Comparison of ENCODE assay signal across 8 mouse cellular contexts in the genomic region with DNA sequence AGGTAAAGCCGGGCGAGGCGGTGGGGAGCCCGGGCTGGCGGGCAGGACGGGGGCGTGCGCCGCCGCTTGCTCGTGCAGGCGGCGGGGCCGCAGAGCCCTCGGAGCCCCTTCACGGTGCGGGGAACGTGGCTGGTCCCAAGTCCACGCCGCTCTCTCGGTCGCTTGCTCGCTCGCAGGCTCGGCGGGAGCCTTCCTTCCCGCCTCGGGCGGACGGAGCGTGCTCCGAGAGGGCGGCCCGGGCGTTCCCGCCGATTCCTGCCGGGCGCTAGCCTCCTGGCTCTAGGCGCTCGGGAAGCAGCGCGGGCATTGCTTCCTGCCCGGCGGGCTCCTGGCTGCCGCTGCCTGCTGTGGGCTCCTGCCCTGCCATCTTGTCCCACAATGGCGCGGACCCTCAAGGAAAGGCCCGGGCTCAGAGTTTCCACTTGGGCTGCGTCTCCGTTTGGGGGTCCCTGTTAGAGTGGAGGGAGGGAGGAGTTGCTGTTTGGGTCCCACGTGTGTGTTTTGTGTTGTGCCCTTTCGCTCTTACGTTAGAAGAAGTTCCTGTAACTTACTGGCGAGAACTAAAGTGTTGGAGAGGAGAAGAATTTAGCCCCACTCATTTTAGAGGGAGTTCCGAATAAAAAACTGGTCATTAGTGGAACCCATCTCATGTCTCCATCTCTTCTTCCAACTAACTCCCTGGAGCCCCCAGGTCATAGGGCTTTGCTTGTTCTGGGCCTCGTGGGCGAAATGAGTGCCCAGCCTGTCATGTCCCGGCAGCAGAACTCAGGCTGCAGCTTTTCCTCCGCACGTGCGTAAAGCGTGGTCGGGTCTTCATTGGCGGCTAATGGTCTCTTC. TPM values are rescaled to one million over a fixed set of nuclear protein-coding genes. Genes with fewer than 3 reads are reported as not detected.
DNase-seq lines count a peak whose midpoint lies in the region; ATAC-seq and TF ChIP-seq lines count a peak whose summit lies in the region.

No protein-coding gene starts in this region.

- peak; percentile 70 for DNase-seq in 416B (ENCODE audit: low read depth)
- peak; percentile 36 to 58 for DNase-seq in adrenal gland, adult 18-20 months (ENCODE audit: low spot score in 2 of 2)
- peak; percentile 54 for DNase-seq in embryo, embryonic 9.5 days (ENCODE audit: extremely low spot score)
- peak; percentile 28 to 64 for DNase-seq in heart, adult 18-20 months
- DNase-seq in kidney, adult 18-20 months, result peak; percentile 26
- DNase-seq in liver, adult 2 months (ENCODE audit: extremely low read depth, low read depth, low spot score), result peak; percentile 46

- peak overlapping the region; percentile 77 for H3K27ac ChIP-seq in liver, adult 2 months (replicated peaks; ENCODE audit: insufficient read depth, low read depth, low read length)
- peak overlapping the region; percentile 90 for H3K27ac ChIP-seq in stomach, embryonic 14.5 days (ENCODE audit: low read length)

- 0 out of 2 replicates have a peak, but pooled peaks have one; percentile 15 for ATAC-seq in monocyte, adult 5-6 weeks (replicated peaks; ENCODE audit: insufficient number of reproducible peaks, low FRiP score, low TSS enrichment, poor library complexity, severe bottlenecking)
- ATAC-seq in stomach, embryonic 14.5 days (ENCODE audit: insufficient number of reproducible peaks, insufficient read depth, low FRiP score, low read depth), result no peak

- peaks cover 16% of the 10 kb centered on the region; the same call in 1 of the 2 replicates for H3K79me2 ChIP-seq in liver, adult 2 months (ENCODE audit: control insufficient read depth, insufficient read depth, low read length)

- no peaks in the 10 kb centered on the region for H3K27me3 ChIP-seq in liver, adult 2 months (ENCODE audit: control insufficient read depth, insufficient read depth, low read length)
- no peaks in the 10 kb centered on the region for H3K27me3 ChIP-seq in stomach, embryonic 14.5 days (ENCODE audit: control insufficient read depth, insufficient read depth, low read length)

- TF ChIP-seq POLR2A in liver, adult 2 months (IDR thresholded peaks at IDR 0.05; ENCODE audit: extremely low read depth, insufficient read depth, low read length), result no peak

- peak overlapping the region; percentile 72 for H3K4me2 ChIP-seq in stomach, embryonic 14.5 days (replicated peaks; ENCODE audit: low read depth, low read length)

- TF ChIP-seq CTCF in liver, adult 2 months (IDR thresholded peaks at IDR 0.05; ENCODE audit: low read depth, low read length), result no peak

- peaks cover 4% of the 10 kb centered on the region; the same call in 1 of the 2 replicates for H3K4me1 ChIP-seq in liver, adult 2 months (ENCODE audit: control insufficient read depth, insufficient read depth, low read length)
- H3K4me1 ChIP-seq in stomach, embryonic 14.5 days (ENCODE audit: control insufficient read depth, insufficient read depth, low read length), result 0 out of 2 replicates have a peak, but pooled peaks cover 3% of the 10 kb centered on the region

- no peaks in the 10 kb centered on the region for H3K9me3 ChIP-seq in stomach, embryonic 14.5 days (ENCODE audit: control insufficient read depth, low read depth, low read length)

- peak overlapping the region; percentile 67 for H3K4me3 ChIP-seq in liver, adult 2 months (ENCODE audit: insufficient read depth, low read depth, low read length)
- peak overlapping the region; percentile 99 for H3K4me3 ChIP-seq in stomach, embryonic 14.5 days (ENCODE audit: low read depth, low read length)

- under 1% methylated on average over 64 of the region's 65 CpGs for WGBS in liver, adult 2 months
- WGBS in stomach, embryonic 14.5 days, result under 1% methylated on average over 64 of the region's 65 CpGs

- peaks cover 10% of the 10 kb centered on the region for H3K36me3 ChIP-seq in liver, adult 2 months (ENCODE audit: control insufficient read depth, insufficient read depth, low read length)
- H3K36me3 ChIP-seq in stomach, embryonic 14.5 days (ENCODE audit: control insufficient read depth, insufficient read depth, low read length), result peaks cover 9% of the 10 kb centered on the region

- peak overlapping the region; percentile 97 for H3K9ac ChIP-seq in liver, adult 2 months (ENCODE audit: low read depth, low read length)
- H3K9ac ChIP-seq in stomach, embryonic 14.5 days (replicated peaks; ENCODE audit: low read depth, low read length), result peak overlapping the region; percentile 100

RNA-seq across cellular contexts. Expression of gene Serbp1, which starts 29.6 kb away (rescaled TPM):
- 100 to 1,000 TPM; 263 to 321 TPM for total RNA-seq in adrenal gland, adult 18-20 months (2021)
- 100 to 1,000 TPM; 208 to 214 TPM for total RNA-seq in heart, adult 18-20 months (2021)
- 144 and 218 TPM in 2 replicates for total RNA-seq in liver, adult 2 months (2014; rRNA removed)
- 48.9 and 62.1 TPM in 2 replicates for polyA plus RNA-seq in liver, adult 2 months (2012; rRNA removed)
- total RNA-seq in monocyte, adult 5-6 weeks (2017), result 751 to 1,070 TPM (median 922 TPM) in 3 replicates
- 414 and 457 TPM in 2 replicates for polyA plus RNA-seq in stomach, embryonic 14.5 days (2014; fragmentation: Nextera tagmentation; extraction: Ambion mirVana)
